Mouse (Mus musculus) layer of hippocampus, postnatal 10 days (tissue): ENCODE data around the gene Mfsd1. TPM values are rescaled to one million over a fixed set of nuclear protein-coding genes. Genes with fewer than 3 reads are reported as not detected.
A peak's percentile ranks its signal among the peaks of the same experiment; 100 is the strongest.

Experiments used
- DNase-seq, 2 experiments: peaks; one replicate each; pipeline ENCODE4 v3.0.0; 2021; ENCODE audit warnings: low spot score in 2 of 2
- total RNA-seq, 2 experiments: library from RNA; stranded (reverse); gene quantifications; 2 replicates each; pipeline ENCODE4 v1.2.3; 2021

Mfsd1 gene
- total RNA-seq, 2 experiments from 2014 or later, result 47.7 to 51.1 TPM

GRCm38 (mm10) chr3:67618222-67618621 lies 35.7 kb downstream of the Mfsd1 start:
- DNase-seq, result no peak

GRCm38 (mm10) chr3:67624629-67625028 lies 42.1 kb downstream of the Mfsd1 start:
- peak; percentile 6 to 18 for DNase-seq

- no peak for DNase-seq
Measured at GRCm38 (mm10) chr3:67643135-67643534, 60.6 kb downstream of the Mfsd1 start.

- DNase-seq, result no peak
Measured at GRCm38 (mm10) chr3:67645640-67646466, 63.3 kb downstream of the Mfsd1 start.

Other genes starting within 250 kb of the Mfsd1 start
- 1 to 10 TPM; 2.6 to 4.7 TPM for gene Mlf1, start 208.6 kb upstream of the Mfsd1 start, total RNA-seq
- gene Gm17402, start 207.6 kb upstream of the Mfsd1 start, total RNA-seq, result not detected
- 10 to 100 TPM; 49.9 to 51.4 TPM for gene Gfm1, start 152.6 kb upstream of the Mfsd1 start, total RNA-seq
- gene Lxn, start 118.8 kb upstream of the Mfsd1 start, total RNA-seq, result 10 to 100 TPM; 72.8 to 77.9 TPM
- gene Rarres1, start 67.2 kb upstream of the Mfsd1 start, total RNA-seq, result 1 to 10 TPM; 2.2 to 3.3 TPM